Mouse (Mus musculus) heart, postnatal 0 days (tissue): ENCODE results near the gene Clcn3. TPM values are rescaled to one million over a fixed set of nuclear protein-coding genes. Genes with fewer than 3 reads are reported as not detected.
A peak's percentile ranks its signal among the peaks of the same experiment; 100 is the strongest.

Experiments
- ATAC-seq: fragments of 200-750 bp; cut with Nextera tagmentation; 2 replicates; pipeline ENCODE4 v1.8.0; 2017; ENCODE audit warnings: low read depth, moderate number of reproducible peaks, moderate library complexity; ENCODE audit not compliant: insufficient read depth
- DNase-seq: peaks from one replicate; pipeline ENCODE4 v3.0.0-alpha.2; 2016; ENCODE audit warnings: low spot score
- H3K27ac ChIP-seq: fragments of 300-500 bp; sonication (generic); 2 replicates; pipeline ENCODE4 v1.5.1; 2014; ENCODE audit warnings: low read depth, mild to moderate bottlenecking
- H3K27me3 ChIP-seq: fragments of 300-500 bp; sonication (generic); 2 replicates; pipeline ENCODE4 v1.6.1; 2014; ENCODE audit warnings: low read length, mixed read lengths; ENCODE audit not compliant: control insufficient read depth, insufficient read depth
- H3K36me3 ChIP-seq: fragments of 300-500 bp; sonication (generic); replicated peaks from 2 replicates; pipeline ENCODE4 v1.6.1; 2014; ENCODE audit warnings: low read length, mixed read lengths; ENCODE audit not compliant: control insufficient read depth, insufficient read depth
- H3K4me1 ChIP-seq: fragments of 300-500 bp; sonication (generic); 2 replicates; pipeline ENCODE4 v1.6.1; 2014; ENCODE audit warnings: antibody characterized with exemption; ENCODE audit not compliant: control insufficient read depth, insufficient read depth
- H3K4me2 ChIP-seq: fragments of 300-500 bp; sonication (generic); 2 replicates; pipeline ENCODE4 v1.6.1; 2014; ENCODE audit warnings: low read depth, mild to moderate bottlenecking, low read length, moderate library complexity
- H3K4me3 ChIP-seq: fragments of 300-500 bp; sonication (generic); 2 replicates; pipeline ENCODE4 v1.5.1; 2014; ENCODE audit warnings: low read depth, low read length
- H3K9ac ChIP-seq: fragments of 300-500 bp; sonication (generic); replicated peaks from 2 replicates; pipeline ENCODE4 v1.6.1; 2014; ENCODE audit warnings: low read depth, low read length, mixed read lengths
- H3K9me3 ChIP-seq: fragments of 300-500 bp; sonication (generic); replicated peaks from 2 replicates; pipeline ENCODE4 v1.6.1; 2016; ENCODE audit warnings: low read length; ENCODE audit not compliant: control insufficient read depth
- CTCF ChIP-seq: IDR thresholded peaks from 2 replicates; pipeline ENCODE4 v1.5.1; 2016; ENCODE audit warnings: antibody characterized with exemption, control low read depth, low read depth
- EP300 ChIP-seq: IDR thresholded peaks from 2 replicates; pipeline ENCODE4 v1.6.1; 2016; ENCODE audit warnings: antibody characterized with exemption, low read depth
- WGBS: fragments of 180-500 bp; shearing (Covaris S2); extraction: QIAGEN DNeasy Blood & Tissue Kit; methylation state at CpG from one replicate; pipeline ENCODE4 v1.1.7; 2014; 5-methylcytosine and 5-hydroxymethylcytosine counted together
- polyA plus RNA-seq: library from polyadenylated mRNA; unstranded; fragments of >200 nt; fragmentation: Nextera tagmentation; extraction: Ambion mirVana; gene quantifications from 2 replicates; pipeline ENCODE4 v1.2.1, GENCODE M21; 2015
- total RNA-seq: library from RNA; depleted of rRNA; stranded (reverse); fragments of >200 nt; gene quantifications from 2 replicates; pipeline ENCODE4 v1.2.3, GENCODE M21; 2014; ENCODE audit warnings: low replicate concordance

The Clcn3 gene
- total and polyA plus RNA-seq, 2 experiments from 2014 or later, result 17.0 to 30.3 TPM

GRCm38 (mm10) chr8:60920176-60920575 is 62.9 kb downstream of the Clcn3 start:
- Histone ChIP-seq H3K4me3 (no peak overlapping the region), H3K27ac (no peak overlapping the region), H3K9ac (no peak overlapping the region), H3K4me1 (no peaks in the 10 kb centered on the region), H3K36me3 (peaks cover 21% of the 10 kb centered on the region), H3K9me3 (no peaks in the 10 kb centered on the region), H3K27me3 (no peaks in the 10 kb centered on the region), H3K4me2 (no peak overlapping the region)
- TF ChIP-seq CTCF (no peak), EP300 (no peak)
- DNase-seq, result no peak
- ATAC-seq, result no peak
- WGBS, result 86% methylated on average over 4 of the region's 4 CpGs

GRCm38 (mm10) chr8:60919069-60919468 is 64.0 kb downstream of the Clcn3 start:
- Histone ChIP-seq H3K4me2 (no peak overlapping the region), H3K27me3 (no peaks in the 10 kb centered on the region), H3K9ac (no peak overlapping the region), H3K4me3 (no peak overlapping the region), H3K4me1 (no peaks in the 10 kb centered on the region), H3K27ac (no peak overlapping the region), H3K9me3 (no peaks in the 10 kb centered on the region), H3K36me3 (peaks cover 26% of the 10 kb centered on the region)
- DNase-seq, result no peak
- ATAC-seq, result no peak
- 86% methylated on average over 3 of the region's 3 CpGs for WGBS
- TF ChIP-seq EP300, result no peak

GRCm38 (mm10) chr8:60912554-60912953 is 70.5 kb downstream of the Clcn3 start:
- Histone ChIP-seq H3K9ac (no peak overlapping the region), H3K4me2 (no peak overlapping the region), H3K27ac (no peak overlapping the region), H3K4me1 (no peaks in the 10 kb centered on the region), H3K4me3 (no peak overlapping the region), H3K36me3 (peaks cover 53% of the 10 kb centered on the region), H3K27me3 (no peaks in the 10 kb centered on the region), H3K9me3 (no peaks in the 10 kb centered on the region)
- WGBS, result 72% methylated on average over 10 of the region's 10 CpGs
- ATAC-seq (no peak), DNase-seq (no peak)
- no peak for TF ChIP-seq CTCF
- no peak for TF ChIP-seq EP300

- 77% methylated on average over 4 of the region's 4 CpGs for WGBS
- DNase-seq (no peak), ATAC-seq (no peak)
- no peaks in the 10 kb centered on the region for H3K27me3 ChIP-seq
- H3K4me2 ChIP-seq, result no peak overlapping the region
- H3K4me1 ChIP-seq, result no peaks in the 10 kb centered on the region
- no peak overlapping the region for H3K9ac ChIP-seq
- H3K36me3 ChIP-seq, result peaks cover 53% of the 10 kb centered on the region
- no peak overlapping the region for H3K27ac ChIP-seq
- TF ChIP-seq CTCF (no peak), EP300 (no peak)
- no peak overlapping the region for H3K4me3 ChIP-seq
- no peaks in the 10 kb centered on the region for H3K9me3 ChIP-seq
Observed at GRCm38 (mm10) chr8:60912081-60912480, 71.0 kb downstream of the Clcn3 start.

DNA sequence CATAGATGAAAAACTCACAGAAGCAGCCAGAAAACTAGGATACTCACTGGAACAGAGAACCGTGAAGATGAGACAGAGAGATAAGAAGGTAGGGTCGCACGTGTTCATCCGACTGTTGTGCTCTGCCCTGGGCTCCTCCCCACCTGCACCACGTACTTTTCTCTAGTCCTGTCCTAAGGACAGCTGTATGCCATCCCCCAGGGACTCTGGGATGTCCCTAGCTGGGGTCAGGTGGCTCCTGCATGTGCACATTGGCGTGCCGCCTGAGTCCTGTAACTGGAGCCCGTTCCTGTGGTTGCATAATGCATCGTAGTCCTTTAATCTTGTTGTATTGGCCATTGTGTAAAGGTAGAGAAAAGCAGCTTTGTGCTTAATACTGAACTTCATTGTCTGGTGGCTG is 83.0 kb downstream of the Clcn3 start:
- Histone ChIP-seq H3K36me3 (peaks cover 14% of the 10 kb centered on the region), H3K9me3 (no peaks in the 10 kb centered on the region), H3K27ac (no peak overlapping the region), H3K27me3 (no peaks in the 10 kb centered on the region), H3K4me3 (no peak overlapping the region), H3K4me1 (peaks cover 18% of the 10 kb centered on the region), H3K9ac (no peak overlapping the region), H3K4me2 (no peak overlapping the region)
- ATAC-seq, result no peak
- 76% methylated on average over 9 of the region's 9 CpGs for WGBS
- no peak for TF ChIP-seq EP300
- no peak for TF ChIP-seq CTCF
- DNase-seq, result no peak

DNA sequence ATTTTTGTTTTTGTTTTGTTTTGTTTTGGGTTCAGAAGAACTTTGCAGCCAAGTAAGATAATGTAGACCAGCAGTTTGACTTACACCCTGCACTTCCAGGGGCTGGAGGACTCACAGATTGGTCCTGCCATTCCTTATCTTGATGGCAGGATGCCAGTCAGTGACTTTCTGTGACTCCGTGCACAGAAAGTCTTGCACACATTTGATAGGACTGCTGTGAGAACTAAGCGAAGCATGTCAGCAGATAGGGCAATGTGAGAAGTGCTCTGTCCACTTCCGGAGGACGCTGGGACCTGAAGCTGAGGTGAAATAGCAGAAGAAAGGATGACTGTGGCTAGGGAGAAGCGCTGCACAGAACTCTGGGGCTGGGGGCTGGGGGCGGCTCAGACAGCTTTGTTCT is 87.2 kb downstream of the Clcn3 start:
- Histone ChIP-seq H3K27me3 (no peaks in the 10 kb centered on the region), H3K4me1 (peaks cover 29% of the 10 kb centered on the region), H3K27ac (peak overlapping the region; percentile 43), H3K4me3 (no peak overlapping the region), H3K4me2 (peak overlapping the region; percentile 19), H3K9me3 (no peaks in the 10 kb centered on the region), H3K36me3 (peaks cover 17% of the 10 kb centered on the region; the same call in 1 of the 2 replicates), H3K9ac (no peak overlapping the region)
- peak; percentile 54 for ATAC-seq
- no peak for TF ChIP-seq EP300
- no peak for TF ChIP-seq CTCF
- 29% methylated on average over 6 of the region's 6 CpGs for WGBS
- no peak for DNase-seq
